Mouse (Mus musculus): Measurements from ENCODE around the gene Txlnb. TPM values are rescaled to one million over a fixed set of nuclear protein-coding genes. Genes with fewer than 3 reads are reported as not detected.
"Not testable (repeated sequence)": the region's sequence is repeated elsewhere in the genome, so short reads cannot be mapped to it uniquely, and the experiment has no call there.

Txlnb gene
- polyA plus RNA-seq, 1 experiment from 2014 or later = 2.3 TPM

GRCm38 (mm10) chr10:17774366-17774765 is 21.7 kb upstream of the Txlnb start:
- Histone ChIP-seq H3K4me2 (ENCODE audit: low read length) (no peak overlapping the region), H3K9ac (replicated peaks; ENCODE audit: low read length) (no peak overlapping the region), H3K4me1 (ENCODE audit: control insufficient read depth, insufficient read depth, low read length) (no peaks in the 10 kb centered on the region), H3K9me3 (ENCODE audit: control insufficient read depth, low read length) (no peaks in the 10 kb centered on the region), H3K27me3 (ENCODE audit: control insufficient read depth, insufficient read depth, low read length) (no peaks in the 10 kb centered on the region), H3K36me3 (ENCODE audit: control insufficient read depth, insufficient read depth, low read length) (no peaks in the 10 kb centered on the region), H3K4me3 (replicated peaks; ENCODE audit: low read depth, low read length) (no peak overlapping the region), H3K27ac (replicated peaks; ENCODE audit: low read depth, low read length) (no peak overlapping the region)
- ATAC-seq (ENCODE audit: low FRiP score, low TSS enrichment) (no peak), DNase-seq (no peak)
- 82% methylated on average over 3 of the region's 3 CpGs for whole genome bisulfite sequencing

- Histone ChIP-seq H3K36me3 (ENCODE audit: control insufficient read depth, insufficient read depth, low read length) (no peaks in the 10 kb centered on the region), H3K4me2 (ENCODE audit: low read length) (no peak overlapping the region), H3K4me3 (replicated peaks; ENCODE audit: low read depth, low read length) (no peak overlapping the region), H3K9ac (replicated peaks; ENCODE audit: low read length) (no peak overlapping the region), H3K27ac (replicated peaks; ENCODE audit: low read depth, low read length) (no peak overlapping the region), H3K9me3 (ENCODE audit: control insufficient read depth, low read length) (no peaks in the 10 kb centered on the region), H3K27me3 (ENCODE audit: control insufficient read depth, insufficient read depth, low read length) (no peaks in the 10 kb centered on the region), H3K4me1 (ENCODE audit: control insufficient read depth, insufficient read depth, low read length) (no peaks in the 10 kb centered on the region)
- DNase-seq = no peak
- WGBS = 88% methylated on average over 4 of the region's 4 CpGs
- no peak for ATAC-seq (ENCODE audit: low FRiP score, low TSS enrichment)
These were observed 20.9 kb upstream of the Txlnb start for GRCm38 (mm10) chr10:17775079-17775478.

- not testable (repeated sequence) for H3K9ac ChIP-seq (replicated peaks; ENCODE audit: low read length); H3K9me3 ChIP-seq (ENCODE audit: control insufficient read depth, low read length); H3K4me2 ChIP-seq (ENCODE audit: low read length); H3K4me1 ChIP-seq (ENCODE audit: control insufficient read depth, insufficient read depth, low read length); H3K27ac ChIP-seq (replicated peaks; ENCODE audit: low read depth, low read length); H3K27me3 ChIP-seq (ENCODE audit: control insufficient read depth, insufficient read depth, low read length); H3K4me3 ChIP-seq (replicated peaks; ENCODE audit: low read depth, low read length); H3K36me3 ChIP-seq (ENCODE audit: control insufficient read depth, insufficient read depth, low read length); DNase-seq; ATAC-seq (ENCODE audit: low FRiP score, low TSS enrichment)
- 75% methylated on average over 4 of the region's 4 CpGs for WGBS
These were observed 19.3 kb upstream of the Txlnb start for GRCm38 (mm10) chr10:17776684-17777083.

- no peak overlapping the region for H3K4me2 ChIP-seq (ENCODE audit: low read length)
- H3K9me3 ChIP-seq (ENCODE audit: control insufficient read depth, low read length) = no peaks in the 10 kb centered on the region
- DNase-seq (no peak), ATAC-seq (ENCODE audit: low FRiP score, low TSS enrichment) (no peak)
- H3K27me3 ChIP-seq (ENCODE audit: control insufficient read depth, insufficient read depth, low read length) = no peaks in the 10 kb centered on the region
- H3K36me3 ChIP-seq (ENCODE audit: control insufficient read depth, insufficient read depth, low read length) = no peaks in the 10 kb centered on the region
- no peak overlapping the region for H3K9ac ChIP-seq (replicated peaks; ENCODE audit: low read length)
- 94% methylated on average over 3 of the region's 3 CpGs for WGBS
- no peaks in the 10 kb centered on the region for H3K4me1 ChIP-seq (ENCODE audit: control insufficient read depth, insufficient read depth, low read length)
- H3K4me3 ChIP-seq (replicated peaks; ENCODE audit: low read depth, low read length) = no peak overlapping the region
- no peak overlapping the region for H3K27ac ChIP-seq (replicated peaks; ENCODE audit: low read depth, low read length)
These were observed 9.3 kb upstream of the Txlnb start for GRCm38 (mm10) chr10:17786771-17787170.

- Histone ChIP-seq H3K9ac (replicated peaks; ENCODE audit: low read length) (no peak overlapping the region), H3K4me1 (ENCODE audit: control insufficient read depth, insufficient read depth, low read length) (no peaks in the 10 kb centered on the region), H3K36me3 (ENCODE audit: control insufficient read depth, insufficient read depth, low read length) (no peaks in the 10 kb centered on the region), H3K27me3 (ENCODE audit: control insufficient read depth, insufficient read depth, low read length) (no peaks in the 10 kb centered on the region), H3K4me2 (ENCODE audit: low read length) (no peak overlapping the region), H3K9me3 (ENCODE audit: control insufficient read depth, low read length) (no peaks in the 10 kb centered on the region), H3K4me3 (replicated peaks; ENCODE audit: low read depth, low read length) (no peak overlapping the region), H3K27ac (replicated peaks; ENCODE audit: low read depth, low read length) (no peak overlapping the region)
- no peak for DNase-seq
- no peak for ATAC-seq (ENCODE audit: low FRiP score, low TSS enrichment)
- WGBS = 63% methylated on average over 1 of the region's 1 CpGs
These were observed 8.1 kb upstream of the Txlnb start for GRCm38 (mm10) chr10:17787938-17788337.

- Histone ChIP-seq H3K36me3 (ENCODE audit: control insufficient read depth, insufficient read depth, low read length) (no peaks in the 10 kb centered on the region), H3K27ac (replicated peaks; ENCODE audit: low read depth, low read length) (no peak overlapping the region), H3K9me3 (ENCODE audit: control insufficient read depth, low read length) (no peaks in the 10 kb centered on the region), H3K27me3 (ENCODE audit: control insufficient read depth, insufficient read depth, low read length) (no peaks in the 10 kb centered on the region), H3K4me3 (replicated peaks; ENCODE audit: low read depth, low read length) (no peak overlapping the region), H3K4me1 (ENCODE audit: control insufficient read depth, insufficient read depth, low read length) (no peaks in the 10 kb centered on the region), H3K4me2 (ENCODE audit: low read length) (no peak overlapping the region), H3K9ac (replicated peaks; ENCODE audit: low read length) (no peak overlapping the region)
- ATAC-seq (ENCODE audit: low FRiP score, low TSS enrichment) (no peak), DNase-seq (no peak)
- 84% methylated on average over 4 of the region's 4 CpGs for WGBS
These were observed 7.7 kb upstream of the Txlnb start for GRCm38 (mm10) chr10:17788347-17788746.

- DNase-seq (no peak), ATAC-seq (ENCODE audit: low FRiP score, low TSS enrichment) (no peak)
- Histone ChIP-seq H3K9me3 (ENCODE audit: control insufficient read depth, low read length) (no peaks in the 10 kb centered on the region), H3K4me2 (ENCODE audit: low read length) (no peak overlapping the region), H3K27me3 (ENCODE audit: control insufficient read depth, insufficient read depth, low read length) (no peaks in the 10 kb centered on the region), H3K27ac (replicated peaks; ENCODE audit: low read depth, low read length) (no peak overlapping the region), H3K36me3 (ENCODE audit: control insufficient read depth, insufficient read depth, low read length) (no peaks in the 10 kb centered on the region), H3K4me1 (ENCODE audit: control insufficient read depth, insufficient read depth, low read length) (peaks cover 12% of the 10 kb centered on the region), H3K9ac (replicated peaks; ENCODE audit: low read length) (no peak overlapping the region), H3K4me3 (replicated peaks; ENCODE audit: low read depth, low read length) (no peak overlapping the region)
- WGBS = 84% methylated on average over 5 of the region's 5 CpGs
These were observed 2.1 kb upstream of the Txlnb start for GRCm38 (mm10) chr10:17793926-17794325.

- Histone ChIP-seq H3K4me1 (ENCODE audit: control insufficient read depth, insufficient read depth, low read length) (peaks cover 12% of the 10 kb centered on the region), H3K9ac (replicated peaks; ENCODE audit: low read length) (no peak overlapping the region), H3K27me3 (ENCODE audit: control insufficient read depth, insufficient read depth, low read length) (no peaks in the 10 kb centered on the region), H3K9me3 (ENCODE audit: control insufficient read depth, low read length) (no peaks in the 10 kb centered on the region), H3K4me3 (replicated peaks; ENCODE audit: low read depth, low read length) (no peak overlapping the region), H3K27ac (replicated peaks; ENCODE audit: low read depth, low read length) (no peak overlapping the region), H3K36me3 (ENCODE audit: control insufficient read depth, insufficient read depth, low read length) (no peaks in the 10 kb centered on the region), H3K4me2 (ENCODE audit: low read length) (no peak overlapping the region)
- 82% methylated on average over 5 of the region's 5 CpGs for WGBS
- ATAC-seq (ENCODE audit: low FRiP score, low TSS enrichment) = no peak
- DNase-seq = no peak
These were observed 1.6 kb upstream of the Txlnb start for GRCm38 (mm10) chr10:17794443-17794842.

GRCm38 (mm10) chr10:17795227-17795626 is 799 bp upstream of the Txlnb start:
- H3K4me2 ChIP-seq (ENCODE audit: low read length) = no peak overlapping the region
- peaks cover 12% of the 10 kb centered on the region for H3K4me1 ChIP-seq (ENCODE audit: control insufficient read depth, insufficient read depth, low read length)
- no peak overlapping the region for H3K9ac ChIP-seq (replicated peaks; ENCODE audit: low read length)
- no peaks in the 10 kb centered on the region for H3K36me3 ChIP-seq (ENCODE audit: control insufficient read depth, insufficient read depth, low read length)
- DNase-seq (no peak), ATAC-seq (ENCODE audit: low FRiP score, low TSS enrichment) (no peak)
- H3K27me3 ChIP-seq (ENCODE audit: control insufficient read depth, insufficient read depth, low read length) = no peaks in the 10 kb centered on the region
- H3K27ac ChIP-seq (replicated peaks; ENCODE audit: low read depth, low read length) = no peak overlapping the region
- no peak overlapping the region for H3K4me3 ChIP-seq (replicated peaks; ENCODE audit: low read depth, low read length)
- WGBS = 78% methylated on average over 4 of the region's 4 CpGs
- no peaks in the 10 kb centered on the region for H3K9me3 ChIP-seq (ENCODE audit: control insufficient read depth, low read length)
